Mouse (Mus musculus): ENCODE results near the gene Hist1h2bn. TPM values are rescaled to one million over a fixed set of nuclear protein-coding genes. Genes with fewer than 3 reads are reported as not detected.
"Not testable (repeated sequence)": the region's sequence is repeated elsewhere in the genome, so short reads cannot be mapped to it uniquely, and the experiment has no call there.

Hist1h2bn gene
- polyA plus RNA-seq, 1 experiment from 2014 or later, result 2.0 TPM

DNA sequence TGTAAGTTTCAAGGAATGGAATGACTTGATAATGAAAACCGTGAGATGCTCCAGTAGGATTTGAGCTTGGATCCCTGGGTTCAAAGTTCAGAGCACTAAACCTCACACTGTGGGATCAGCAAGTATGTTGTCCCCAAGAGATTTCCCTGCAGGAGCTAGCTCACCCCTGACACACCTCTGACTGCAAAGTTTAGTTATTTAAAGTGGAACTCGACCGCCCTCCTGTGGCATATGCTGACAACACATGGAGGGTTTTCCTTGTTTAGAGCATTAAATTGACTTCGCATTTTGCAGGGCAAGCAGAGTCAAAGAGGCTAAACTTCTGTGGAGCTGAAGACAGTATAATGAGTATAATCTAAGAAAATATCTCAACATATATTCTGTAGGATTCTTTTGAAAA is 49.1 kb downstream of the Hist1h2bn start:
- not testable (repeated sequence) for DNase-seq (ENCODE audit: low spot score); H3K9me3 ChIP-seq (ENCODE audit: control insufficient read depth, low read length); H3K27me3 ChIP-seq (replicated peaks; ENCODE audit: control insufficient read depth, insufficient read depth, low read length); H3K9ac ChIP-seq (ENCODE audit: low read depth, low read length); H3K36me3 ChIP-seq (ENCODE audit: control insufficient read depth, insufficient read depth, low read length); H3K4me3 ChIP-seq (ENCODE audit: low read depth, low read length); H3K27ac ChIP-seq (ENCODE audit: low read depth, low read length); H3K4me1 ChIP-seq (replicated peaks; ENCODE audit: control insufficient read depth, insufficient read depth, low read length); H3K4me2 ChIP-seq
- WGBS, result no CpG with 5 or more reads among the region's 4 CpGs
- ATAC-seq (replicated peaks; ENCODE audit: low FRiP score), result peak; percentile 72; the same call in 1 of the 2 replicates

Small RNA genes within 50 kb of the gene (microRNA-seq; reads per million reads assigned to microRNA genes)
- gene Gm44346 (ENCODE audit: borderline number of aligned reads), result not detected
- gene Gm44357 (ENCODE audit: borderline number of aligned reads), result not detected
- gene Gm44367 (ENCODE audit: borderline number of aligned reads), result 5.6 reads per million, percentile 15 among the genes with 10 or more reads in this experiment
- 4.6 reads per million, percentile 11 among the genes with 10 or more reads in this experiment for gene Gm44454 (ENCODE audit: borderline number of aligned reads)

Other genes with a start within 250 kb of the Hist1h2bn start
- 5.1 and 5.7 TPM in 2 replicates for gene Zkscan8, start 223.0 kb upstream of the Hist1h2bn start, polyA plus RNA-seq (2014; fragmentation: Nextera tagmentation; extraction: Ambion mirVana)
- gene Olfr1366, start 211.3 kb upstream of the Hist1h2bn start, polyA plus RNA-seq (2014; fragmentation: Nextera tagmentation; extraction: Ambion mirVana), result 0.05 and 0.08 TPM in 2 replicates
- gene Olfr1535, start 194.2 kb upstream of the Hist1h2bn start, polyA plus RNA-seq (2014; fragmentation: Nextera tagmentation; extraction: Ambion mirVana), result not detected in 2 replicates
- gene Olfr1364, start 172.4 kb upstream of the Hist1h2bn start, polyA plus RNA-seq (2014; fragmentation: Nextera tagmentation; extraction: Ambion mirVana), result not detected in 2 replicates
- not detected in 2 replicates for gene Olfr1362, start 140.1 kb upstream of the Hist1h2bn start, polyA plus RNA-seq (2014; fragmentation: Nextera tagmentation; extraction: Ambion mirVana)
- not detected in 2 replicates for gene Olfr11, start 111.6 kb upstream of the Hist1h2bn start, polyA plus RNA-seq (2014; fragmentation: Nextera tagmentation; extraction: Ambion mirVana)
- gene Olfr1361, start 90.7 kb upstream of the Hist1h2bn start, polyA plus RNA-seq (2014; fragmentation: Nextera tagmentation; extraction: Ambion mirVana), result not detected in 2 replicates
- gene Olfr1360, start 76.7 kb upstream of the Hist1h2bn start, polyA plus RNA-seq (2014; fragmentation: Nextera tagmentation; extraction: Ambion mirVana), result not detected in 2 replicates
- not detected in 2 replicates for gene Olfr1359, start 56.0 kb upstream of the Hist1h2bn start, polyA plus RNA-seq (2014; fragmentation: Nextera tagmentation; extraction: Ambion mirVana)
- 1.1 and 1.6 TPM in 2 replicates for gene Hist1h2bl, start 38.0 kb upstream of the Hist1h2bn start, polyA plus RNA-seq (2014; fragmentation: Nextera tagmentation; extraction: Ambion mirVana)
- gene Hist1h2ai, start 37.7 kb upstream of the Hist1h2bn start, polyA plus RNA-seq (2014; fragmentation: Nextera tagmentation; extraction: Ambion mirVana), result 6.2 and 10.1 TPM in 2 replicates
- gene Hist1h3h, start 36.5 kb upstream of the Hist1h2bn start, polyA plus RNA-seq (2014; fragmentation: Nextera tagmentation; extraction: Ambion mirVana), result 4.5 and 6.5 TPM in 2 replicates
- gene Hist1h2bm, start 32.1 kb upstream of the Hist1h2bn start, polyA plus RNA-seq (2014; fragmentation: Nextera tagmentation; extraction: Ambion mirVana), result 4.2 and 5.1 TPM in 2 replicates
- 0.80 and 1.1 TPM in 2 replicates for gene Hist1h4j, start 19.1 kb upstream of the Hist1h2bn start, polyA plus RNA-seq (2014; fragmentation: Nextera tagmentation; extraction: Ambion mirVana)
- 2.4 and 5.1 TPM in 2 replicates for gene Hist1h4k, start 3.6 kb upstream of the Hist1h2bn start, polyA plus RNA-seq (2014; fragmentation: Nextera tagmentation; extraction: Ambion mirVana)
- gene Hist1h2ak, start 296 bp upstream of the Hist1h2bn start, polyA plus RNA-seq (2014; fragmentation: Nextera tagmentation; extraction: Ambion mirVana), result 7.6 and 7.7 TPM in 2 replicates
- gene Hist1h1b, start 26.5 kb downstream of the Hist1h2bn start, polyA plus RNA-seq (2014; fragmentation: Nextera tagmentation; extraction: Ambion mirVana), result 19.0 and 20.4 TPM in 2 replicates
- 194 and 232 TPM in 2 replicates for gene Hist1h3i, start 29.2 kb downstream of the Hist1h2bn start, polyA plus RNA-seq (2014; fragmentation: Nextera tagmentation; extraction: Ambion mirVana)
- gene Hist1h2an, start 33.1 kb downstream of the Hist1h2bn start, polyA plus RNA-seq (2014; fragmentation: Nextera tagmentation; extraction: Ambion mirVana), result 5.8 and 12.6 TPM in 2 replicates
- 0.86 and 1.6 TPM in 2 replicates for gene Hist1h2bp, start 33.3 kb downstream of the Hist1h2bn start, polyA plus RNA-seq (2014; fragmentation: Nextera tagmentation; extraction: Ambion mirVana)
- gene Hist1h2bq, start 56.1 kb downstream of the Hist1h2bn start, polyA plus RNA-seq (2014; fragmentation: Nextera tagmentation; extraction: Ambion mirVana), result 12.7 and 19.5 TPM in 2 replicates
- 2.2 TPM in 1 of 2 replicates, not detected in the other for gene Hist1h2ao, start 56.3 kb downstream of the Hist1h2bn start, polyA plus RNA-seq (2014; fragmentation: Nextera tagmentation; extraction: Ambion mirVana)
- not detected in 2 replicates for gene Hist1h4m, start 57.6 kb downstream of the Hist1h2bn start, polyA plus RNA-seq (2014; fragmentation: Nextera tagmentation; extraction: Ambion mirVana)
- 14.6 and 15.4 TPM in 2 replicates for gene Hist1h4n, start 78.1 kb downstream of the Hist1h2bn start, polyA plus RNA-seq (2014; fragmentation: Nextera tagmentation; extraction: Ambion mirVana)
- 4,759 and 5,033 TPM in 2 replicates for gene Hist1h2ap, start 79.4 kb downstream of the Hist1h2bn start, polyA plus RNA-seq (2014; fragmentation: Nextera tagmentation; extraction: Ambion mirVana)
- gene Hist1h2br, start 79.6 kb downstream of the Hist1h2bn start, polyA plus RNA-seq (2014; fragmentation: Nextera tagmentation; extraction: Ambion mirVana), result 12.6 and 19.7 TPM in 2 replicates
- gene Zfp184, start 191.0 kb downstream of the Hist1h2bn start, polyA plus RNA-seq (2014; fragmentation: Nextera tagmentation; extraction: Ambion mirVana), result 5.1 and 5.9 TPM in 2 replicates
- not detected in 2 replicates for gene Pom121l2, start 227.1 kb downstream of the Hist1h2bn start, polyA plus RNA-seq (2014; fragmentation: Nextera tagmentation; extraction: Ambion mirVana)

Data from liver, embryonic 11.5 days (tissue).